Mouse (Mus musculus) kidney, adult 2 months (tissue): ENCODE measurements around the gene Mrpl42. TPM values are rescaled to one million over a fixed set of nuclear protein-coding genes. Genes with fewer than 3 reads are reported as not detected.

Experiments used
- DNase-seq: peaks from one replicate; pipeline ENCODE4 v3.0.0; 2021
- H3K27ac ChIP-seq: fragments of 200-500 bp; 2 replicates; pipeline ENCODE4 v1.5.1; 2012; ENCODE audit warnings: low read depth, low read length, control low read depth, inconsistent platforms; ENCODE audit not compliant: insufficient read depth
- H3K27me3 ChIP-seq: fragments of 200-500 bp; replicated peaks from 2 replicates; pipeline ENCODE4 v1.6.1; 2012; ENCODE audit warnings: mild to moderate bottlenecking, moderate library complexity, low read length, inconsistent platforms; ENCODE audit not compliant: control insufficient read depth, insufficient read depth
- H3K36me3 ChIP-seq: fragments of 200-500 bp; 2 replicates; pipeline ENCODE4 v1.6.1; 2012; ENCODE audit warnings: mild to moderate bottlenecking, moderate library complexity, low read length, inconsistent platforms; ENCODE audit not compliant: control insufficient read depth, insufficient read depth
- H3K4me1 ChIP-seq: fragments of 200-500 bp; 2 replicates; pipeline ENCODE4 v1.6.1; 2011; ENCODE audit warnings: low read length; ENCODE audit not compliant: control insufficient read depth, insufficient read depth
- H3K4me3 ChIP-seq: fragments of 200-500 bp; 2 replicates; pipeline ENCODE4 v1.5.1; 2011; ENCODE audit warnings: mild to moderate bottlenecking, low read depth, low read length, control low read depth; ENCODE audit not compliant: insufficient read depth
- CTCF ChIP-seq: fragments of 200-500 bp; conservative IDR thresholded peaks from 2 replicates; pipeline ENCODE4 v1.5.1; 2011; ENCODE audit warnings: low read depth, mild to moderate bottlenecking, control low read depth, low read length, moderate library complexity, mixed read lengths; ENCODE audit not compliant: insufficient read depth, insufficient read length
- POLR2A ChIP-seq: fragments of 200-500 bp; IDR thresholded peaks from one replicate; pipeline ENCODE4 v1.6.1; 2011; ENCODE audit warnings: low read depth, low read length, control low read depth
- WGBS: fragments of 180-500 bp; shearing (Covaris S2); methylation state at CpG from one replicate; pipeline ENCODE4 v1.1.7; 2018; 5-methylcytosine and 5-hydroxymethylcytosine counted together
- polyA plus RNA-seq: library from polyadenylated mRNA; depleted of rRNA; stranded (reverse); fragments of >200 nt; gene quantifications from 2 replicates; pipeline ENCODE4 v1.2.3, GENCODE M21; 2012

The Mrpl42 gene
- polyA plus RNA-seq, 1 experiment, result 322 TPM

GRCm38 (mm10) chr10:95458050-95458806, 43.5 kb downstream of the Mrpl42 start:
- Histone ChIP-seq H3K4me1 (no peaks in the 10 kb centered on the region), H3K36me3 (no peaks in the 10 kb centered on the region), H3K27ac (no peak overlapping the region), H3K4me3 (no peak overlapping the region), H3K27me3 (no peaks in the 10 kb centered on the region)
- WGBS, result 88% methylated on average over 9 of the region's 9 CpGs
- DNase-seq, result no peak
- TF ChIP-seq CTCF (no peak), POLR2A (no peak)

GRCm38 (mm10) chr10:95457367-95458049, 44.2 kb downstream of the Mrpl42 start:
- no peaks in the 10 kb centered on the region for H3K27me3 ChIP-seq
- DNase-seq, result no peak
- whole genome bisulfite sequencing, result 85% methylated on average over 8 of the region's 8 CpGs
- no peak overlapping the region for H3K27ac ChIP-seq
- H3K4me3 ChIP-seq, result no peak overlapping the region
- no peak for TF ChIP-seq CTCF
- TF ChIP-seq POLR2A, result no peak
- no peaks in the 10 kb centered on the region for H3K36me3 ChIP-seq
- no peaks in the 10 kb centered on the region for H3K4me1 ChIP-seq

- TF ChIP-seq POLR2A (no peak), CTCF (no peak)
- H3K27ac ChIP-seq, result no peak overlapping the region
- 69% methylated on average over 2 of the region's 2 CpGs for WGBS
- no peaks in the 10 kb centered on the region for H3K4me1 ChIP-seq
- no peak for DNase-seq
- H3K36me3 ChIP-seq, result no peaks in the 10 kb centered on the region
- H3K4me3 ChIP-seq, result no peak overlapping the region
- H3K27me3 ChIP-seq, result no peaks in the 10 kb centered on the region
Measured at GRCm38 (mm10) chr10:95456103-95456502, 45.6 kb downstream of the Mrpl42 start.

- Histone ChIP-seq H3K4me1 (no peaks in the 10 kb centered on the region), H3K27me3 (no peaks in the 10 kb centered on the region), H3K36me3 (no peaks in the 10 kb centered on the region), H3K4me3 (no peak overlapping the region), H3K27ac (no peak overlapping the region)
- WGBS, result 88% methylated on average over 5 of the region's 5 CpGs
- no peak for DNase-seq
- TF ChIP-seq CTCF (no peak), POLR2A (no peak)
Measured at GRCm38 (mm10) chr10:95453282-95453681, 48.5 kb downstream of the Mrpl42 start.

GRCm38 (mm10) chr10:95449033-95449432, 52.7 kb downstream of the Mrpl42 start:
- WGBS, result 89% methylated on average over 6 of the region's 6 CpGs
- no peaks in the 10 kb centered on the region for H3K36me3 ChIP-seq
- no peaks in the 10 kb centered on the region for H3K4me1 ChIP-seq
- DNase-seq, result no peak
- H3K27ac ChIP-seq, result no peak overlapping the region
- no peak for TF ChIP-seq CTCF
- TF ChIP-seq POLR2A, result no peak
- no peak overlapping the region for H3K4me3 ChIP-seq
- H3K27me3 ChIP-seq, result no peaks in the 10 kb centered on the region

GRCm38 (mm10) chr10:95447954-95448353, 53.8 kb downstream of the Mrpl42 start:
- H3K27me3 ChIP-seq, result no peaks in the 10 kb centered on the region
- H3K36me3 ChIP-seq, result no peaks in the 10 kb centered on the region
- H3K4me3 ChIP-seq, result no peak overlapping the region
- DNase-seq, result no peak
- no peaks in the 10 kb centered on the region for H3K4me1 ChIP-seq
- H3K27ac ChIP-seq, result no peak overlapping the region
- TF ChIP-seq CTCF (no peak), POLR2A (no peak)
- WGBS, result 89% methylated on average over 16 of the region's 16 CpGs
